Mouse (Mus musculus) c-Kit-positive CD71-positive TER-119-negative erythroid progenitor cells, embryonic 14.5 days (primary cell): ENCODE data around the gene Wbp1.
A peak's percentile ranks its signal among the peaks of the same experiment; 100 is the strongest.

Source experiments
- DNase-seq: peaks from one replicate; pipeline ENCODE4 v3.0.0-alpha.2; 2013; ENCODE audit warnings: low read depth

Gene Wbp1

GRCm38 (mm10) chr6:83120930-83121862 is at the start of gene Wbp1:
Wbp1 (minus strand) TSS chr6:83121559.
- peak; percentile 98 for DNase-seq

GRCm38 (mm10) chr6:83171063-83171462 is 49.7 kb upstream of the Wbp1 start:
- no peak for DNase-seq

GRCm38 (mm10) chr6:83169872-83170271 is 48.5 kb upstream of the Wbp1 start:
- DNase-seq = no peak

- DNase-seq = peak; percentile 22
Measured at GRCm38 (mm10) chr6:83166243-83166630, 44.9 kb upstream of the Wbp1 start.

GRCm38 (mm10) chr6:83165607-83166242 is 44.4 kb upstream of the Wbp1 start, which contains the start of gene Dctn1:
Dctn1 (plus strand) TSS chr6:83165920.
- peak; percentile 86 for DNase-seq

- DNase-seq = no peak
Measured at GRCm38 (mm10) chr6:83165026-83165606, 43.8 kb upstream of the Wbp1 start.

- DNase-seq = peak; percentile 68
Measured at GRCm38 (mm10) chr6:83162701-83163100, 41.3 kb upstream of the Wbp1 start.

GRCm38 (mm10) chr6:83161921-83162641 is 40.7 kb upstream of the Wbp1 start:
- no peak for DNase-seq

- no peak for DNase-seq
Measured at GRCm38 (mm10) chr6:83161442-83161841, 40.1 kb upstream of the Wbp1 start.

- peak; percentile 47 for DNase-seq
Measured at GRCm38 (mm10) chr6:83159456-83159855, 38.1 kb upstream of the Wbp1 start.

- peak; percentile 23 for DNase-seq
Measured at GRCm38 (mm10) chr6:83156259-83156684, 34.9 kb upstream of the Wbp1 start, which contains the start of the genes Wdr54 and 1700003E16Rik. Wdr54 (minus strand) TSS chr6:83156397. 1700003E16Rik (plus strand) TSS chr6:83156404.

GRCm38 (mm10) chr6:83155552-83156238 is 34.3 kb upstream of the Wbp1 start:
- DNase-seq = no peak

- no peak for DNase-seq
Measured at GRCm38 (mm10) chr6:83153485-83153884, 32.1 kb upstream of the Wbp1 start.

GRCm38 (mm10) chr6:83153038-83153437 is 31.7 kb upstream of the Wbp1 start:
- no peak for DNase-seq

GRCm38 (mm10) chr6:83151721-83152120 is 30.4 kb upstream of the Wbp1 start:
- no peak for DNase-seq

GRCm38 (mm10) chr6:83147280-83147679 is 25.9 kb upstream of the Wbp1 start:
- no peak for DNase-seq

GRCm38 (mm10) chr6:83145805-83146204 is 24.4 kb upstream of the Wbp1 start:
- no peak for DNase-seq

GRCm38 (mm10) chr6:83145209-83145608 is 23.9 kb upstream of the Wbp1 start:
- DNase-seq = no peak

GRCm38 (mm10) chr6:83142886-83143285 is 21.5 kb upstream of the Wbp1 start:
- DNase-seq = no peak

GRCm38 (mm10) chr6:83142211-83142731 is 20.9 kb upstream of the Wbp1 start:
- DNase-seq = no peak

GRCm38 (mm10) chr6:83141636-83142035 is 20.3 kb upstream of the Wbp1 start:
- no peak for DNase-seq
